Comparison of ENCODE assay signal across 9 mouse cellular contexts in the genomic region with DNA sequence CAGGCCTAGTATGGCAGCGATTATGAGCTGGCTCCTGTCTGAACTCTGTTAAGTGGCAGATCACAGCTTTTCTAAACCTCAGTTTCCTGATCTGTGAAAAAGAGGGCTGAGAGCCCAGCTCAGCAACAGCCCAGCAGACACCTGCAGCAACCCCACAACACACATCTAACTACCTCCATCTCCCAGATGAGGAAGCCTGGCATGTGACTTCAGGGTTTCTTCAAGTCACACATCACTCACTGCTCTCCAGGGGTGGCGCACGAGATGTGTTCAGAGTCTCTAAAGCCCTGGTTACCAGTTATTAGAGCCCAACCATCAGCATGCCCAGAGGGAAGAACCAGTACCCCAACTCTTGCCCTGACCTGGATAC. TPM values are rescaled to one million over a fixed set of nuclear protein-coding genes. Genes with fewer than 3 reads are reported as not detected.
A peak's percentile ranks its signal among the peaks of the same experiment; 100 is the strongest.
DNase-seq lines count a peak whose midpoint lies in the region; ATAC-seq lines count a peak whose summit lies in the region.
"Had no signal": no experiment of that assay in that cellular context is flagged by ENCODE, and none has a peak within 500 bp of the region (broad histone marks: within the 10 kb centered on the region; RNA-seq: fewer than 3 reads in every experiment).

No protein-coding gene starts in this region.

- no peaks in the 10 kb centered on the region for H3K36me3 ChIP-seq in kidney, embryonic 16.5 days (ENCODE audit: insufficient read depth, low read length)
- H3K36me3 ChIP-seq in embryonic facial prominence, embryonic 15.5 days, result no peaks in the 10 kb centered on the region
- no peaks in the 10 kb centered on the region for H3K36me3 ChIP-seq in intestine, embryonic 16.5 days (ENCODE audit: control insufficient read depth, insufficient read depth, low read length)
- H3K36me3 ChIP-seq in stomach, embryonic 15.5 days, result no peaks in the 10 kb centered on the region

- no peaks in the 10 kb centered on the region for H3K27me3 ChIP-seq in kidney, embryonic 16.5 days (ENCODE audit: insufficient read depth, low read length)
- no peaks in the 10 kb centered on the region for H3K27me3 ChIP-seq in embryonic facial prominence, embryonic 15.5 days
- no peaks in the 10 kb centered on the region for H3K27me3 ChIP-seq in intestine, embryonic 16.5 days (replicated peaks; ENCODE audit: control insufficient read depth, insufficient read depth, low read length)
- no peaks in the 10 kb centered on the region for H3K27me3 ChIP-seq in stomach, embryonic 15.5 days (replicated peaks)

- peaks cover 70% of the 10 kb centered on the region for H3K4me1 ChIP-seq in kidney, embryonic 16.5 days (ENCODE audit: insufficient read depth, low read length)
- H3K4me1 ChIP-seq in embryonic facial prominence, embryonic 15.5 days, result peaks cover 64% of the 10 kb centered on the region
- H3K4me1 ChIP-seq in intestine, embryonic 16.5 days (ENCODE audit: control insufficient read depth, insufficient read depth, low read length), result peaks cover 45% of the 10 kb centered on the region
- peaks cover 36% of the 10 kb centered on the region for H3K4me1 ChIP-seq in stomach, embryonic 15.5 days

- no peaks in the 10 kb centered on the region for H3K9me3 ChIP-seq in kidney, embryonic 16.5 days (ENCODE audit: low read length)
- H3K9me3 ChIP-seq in embryonic facial prominence, embryonic 15.5 days (replicated peaks), result no peaks in the 10 kb centered on the region
- no peaks in the 10 kb centered on the region for H3K9me3 ChIP-seq in intestine, embryonic 16.5 days (ENCODE audit: control insufficient read depth, low read length)
- no peaks in the 10 kb centered on the region for H3K9me3 ChIP-seq in stomach, embryonic 15.5 days

- H3K9ac ChIP-seq in kidney, embryonic 16.5 days (replicated peaks; ENCODE audit: low read length), result peak overlapping the region; percentile 66
- H3K9ac ChIP-seq in embryonic facial prominence, embryonic 15.5 days, result peak overlapping the region; percentile 76; the same call in 1 of the 2 replicates
- H3K9ac ChIP-seq in intestine, embryonic 16.5 days (ENCODE audit: low read depth, low read length), result peak overlapping the region; percentile 74
- H3K9ac ChIP-seq in stomach, embryonic 15.5 days, result no peak overlapping the region

- H3K27ac ChIP-seq in kidney, embryonic 16.5 days (ENCODE audit: low read length), result peak overlapping the region; percentile 93
- H3K27ac ChIP-seq in embryonic facial prominence, embryonic 15.5 days (replicated peaks), result no peak overlapping the region
- H3K27ac ChIP-seq in intestine, embryonic 16.5 days (ENCODE audit: low read length), result peak overlapping the region; percentile 92; the same call in 1 of the 2 replicates
- no peak overlapping the region for H3K27ac ChIP-seq in stomach, embryonic 15.5 days

- WGBS in kidney, embryonic 16.5 days, result 52% methylated on average over 3 of the region's 3 CpGs
- 45% methylated on average over 3 of the region's 3 CpGs for WGBS in embryonic facial prominence, embryonic 15.5 days
- WGBS in intestine, embryonic 16.5 days, result 55% methylated on average over 3 of the region's 3 CpGs
- WGBS in stomach, embryonic 15.5 days, result 54% methylated on average over 3 of the region's 3 CpGs

- ATAC-seq in kidney, embryonic 16.5 days (ENCODE audit: low FRiP score, low TSS enrichment), result no peak
- no peak for ATAC-seq in embryonic facial prominence, embryonic 15.5 days (ENCODE audit: insufficient number of reproducible peaks, low FRiP score, low TSS enrichment, low read depth)
- ATAC-seq in intestine, embryonic 16.5 days, result no peak
- ATAC-seq in stomach, embryonic 15.5 days (ENCODE audit: insufficient read depth, low FRiP score, low read depth), result no peak

- peak overlapping the region; percentile 86 for H3K4me2 ChIP-seq in kidney, embryonic 16.5 days (replicated peaks; ENCODE audit: low read depth, low read length)
- H3K4me2 ChIP-seq in embryonic facial prominence, embryonic 15.5 days (replicated peaks), result peak overlapping the region; percentile 85
- peak overlapping the region; percentile 74 for H3K4me2 ChIP-seq in intestine, embryonic 16.5 days (ENCODE audit: low read depth, low read length)
- H3K4me2 ChIP-seq in stomach, embryonic 15.5 days, result peak overlapping the region; percentile 59

- no peak for DNase-seq in kidney, postnatal 4 days
- no peak for DNase-seq in layer of hippocampus, adult 9-11 months
- DNase-seq in adrenal gland, postnatal 14 days, result no peak
- no peak for DNase-seq in natural killer cell, adult 2 months (ENCODE audit: low spot score in 2 of 2)
- DNase-seq: cerebellum, adult 11 months had no signal

- peak overlapping the region; percentile 60 for H3K4me3 ChIP-seq in kidney, embryonic 16.5 days (ENCODE audit: low read length)
- peak overlapping the region; percentile 57 for H3K4me3 ChIP-seq in embryonic facial prominence, embryonic 15.5 days (replicated peaks)
- peak overlapping the region; percentile 57 for H3K4me3 ChIP-seq in intestine, embryonic 16.5 days (ENCODE audit: low read length)
- H3K4me3 ChIP-seq in stomach, embryonic 15.5 days (replicated peaks), result peak overlapping the region; percentile 53

RNA-seq across cellular contexts. Expression of gene Angptl2, which starts 1.5 kb away (rescaled TPM):
- polyA plus RNA-seq in kidney, embryonic 16.5 days (2015; fragmentation: Nextera tagmentation; extraction: Ambion mirVana), result 46.2 and 46.5 TPM in 2 replicates
- polyA plus RNA-seq in embryonic facial prominence, embryonic 15.5 days (2015; fragmentation: Nextera tagmentation; extraction: Ambion mirVana), result 59.2 and 62.1 TPM in 2 replicates
- 41.6 and 42.9 TPM in 2 replicates for polyA plus RNA-seq in intestine, embryonic 16.5 days (2015; fragmentation: Nextera tagmentation; extraction: Ambion mirVana)
- 44.8 and 45.2 TPM in 2 replicates for polyA plus RNA-seq in stomach, embryonic 15.5 days (2015; fragmentation: Nextera tagmentation; extraction: Ambion mirVana)
- total RNA-seq in adrenal gland, postnatal 14 days (2021), result 35.6 and 36.8 TPM in 2 replicates

Comparison
In these comparisons a context has a peak if more than half of its experiments do, and no peak if none do; other contexts are left out.
1. H3K27ac ChIP-seq: peak in kidney, embryonic 16.5 days (single experiment) and intestine, embryonic 16.5 days (single experiment); none in embryonic facial prominence, embryonic 15.5 days (single experiment) and stomach, embryonic 15.5 days (single experiment).
2. Peak in every context shown above with its lines, with median percentiles within 50 percentile points of each other: H3K4me2 ChIP-seq and H3K4me3 ChIP-seq.